Mouse (Mus musculus): ENCODE results near the gene Nfasc. TPM values are rescaled to one million over a fixed set of nuclear protein-coding genes. Genes with fewer than 3 reads are reported as not detected.
A peak's percentile ranks its signal among the peaks of the same experiment; 100 is the strongest.

The Nfasc gene
- polyA plus RNA-seq, 1 experiment from 2014 or later = 1.4 TPM

GRCm38 (mm10) chr1:132765222-132765621, 23.6 kb upstream of the Nfasc start:
- Histone ChIP-seq H3K9me3 (replicated peaks) (no peaks in the 10 kb centered on the region), H3K4me1 (peaks cover 10% of the 10 kb centered on the region), H3K27me3 (peaks cover 14% of the 10 kb centered on the region), H3K27ac (no peak overlapping the region), H3K4me3 (replicated peaks) (no peak overlapping the region), H3K36me3 (no peaks in the 10 kb centered on the region), H3K9ac (no peak overlapping the region), H3K4me2 (no peak overlapping the region)
- 83% methylated on average over 10 of the region's 10 CpGs for WGBS
- ATAC-seq (replicated peaks; ENCODE audit: low FRiP score) = no peak

- H3K9ac ChIP-seq = no peak overlapping the region
- no peak overlapping the region for H3K4me2 ChIP-seq
- H3K4me3 ChIP-seq (replicated peaks) = no peak overlapping the region
- H3K9me3 ChIP-seq (replicated peaks) = no peaks in the 10 kb centered on the region
- 0 out of 2 replicates have a peak, but pooled peaks cover 7% of the 10 kb centered on the region for H3K4me1 ChIP-seq
- H3K27ac ChIP-seq = no peak overlapping the region
- peaks cover 13% of the 10 kb centered on the region; the same call in 1 of the 2 replicates for H3K27me3 ChIP-seq
- ATAC-seq (replicated peaks; ENCODE audit: low FRiP score) = no peak
- H3K36me3 ChIP-seq = no peaks in the 10 kb centered on the region
- WGBS = 68% methylated on average over 6 of the region's 6 CpGs
Observed at GRCm38 (mm10) chr1:132759390-132759789, 17.8 kb upstream of the Nfasc start.

- peaks cover 13% of the 10 kb centered on the region; the same call in 1 of the 2 replicates for H3K27me3 ChIP-seq
- H3K4me2 ChIP-seq = peak overlapping the region; percentile 52
- H3K4me3 ChIP-seq (replicated peaks) = peak overlapping the region; percentile 25
- peak; percentile 70; the same call in 1 of the 2 replicates for ATAC-seq (replicated peaks; ENCODE audit: low FRiP score)
- WGBS = 8% methylated on average over 24 of the region's 24 CpGs
- no peak overlapping the region for H3K9ac ChIP-seq
- H3K27ac ChIP-seq = no peak overlapping the region
- no peaks in the 10 kb centered on the region for H3K9me3 ChIP-seq (replicated peaks)
- H3K36me3 ChIP-seq = no peaks in the 10 kb centered on the region
- 0 out of 2 replicates have a peak, but pooled peaks cover 7% of the 10 kb centered on the region for H3K4me1 ChIP-seq
Observed at GRCm38 (mm10) chr1:132758656-132759370, 17.2 kb upstream of the Nfasc start.

- Histone ChIP-seq H3K4me3 (replicated peaks) (no peak overlapping the region), H3K9ac (no peak overlapping the region), H3K27ac (no peak overlapping the region), H3K9me3 (replicated peaks) (no peaks in the 10 kb centered on the region), H3K4me1 (0 out of 2 replicates have a peak, but pooled peaks cover 7% of the 10 kb centered on the region), H3K27me3 (peaks cover 10% of the 10 kb centered on the region; the same call in 1 of the 2 replicates), H3K36me3 (no peaks in the 10 kb centered on the region), H3K4me2 (no peak overlapping the region)
- ATAC-seq (replicated peaks; ENCODE audit: low FRiP score) = no peak
- WGBS = 56% methylated on average over 4 of the region's 4 CpGs
Observed at GRCm38 (mm10) chr1:132755211-132755610, 13.6 kb upstream of the Nfasc start.

GRCm38 (mm10) chr1:132749217-132749884, 7.8 kb upstream of the Nfasc start:
- Histone ChIP-seq H3K9me3 (replicated peaks) (no peaks in the 10 kb centered on the region), H3K27ac (no peak overlapping the region), H3K4me2 (no peak overlapping the region), H3K27me3 (no peaks in the 10 kb centered on the region), H3K9ac (no peak overlapping the region), H3K4me3 (replicated peaks) (no peak overlapping the region), H3K4me1 (no peaks in the 10 kb centered on the region), H3K36me3 (no peaks in the 10 kb centered on the region)
- WGBS = 74% methylated on average over 9 of the region's 9 CpGs
- ATAC-seq (replicated peaks; ENCODE audit: low FRiP score) = no peak

- Histone ChIP-seq H3K4me3 (replicated peaks) (no peak overlapping the region), H3K9ac (no peak overlapping the region), H3K4me1 (peaks cover 6% of the 10 kb centered on the region), H3K27ac (no peak overlapping the region), H3K36me3 (no peaks in the 10 kb centered on the region), H3K27me3 (peaks cover 29% of the 10 kb centered on the region), H3K9me3 (replicated peaks) (no peaks in the 10 kb centered on the region), H3K4me2 (no peak overlapping the region)
- 88% methylated on average over 9 of the region's 9 CpGs for WGBS
- ATAC-seq (replicated peaks; ENCODE audit: low FRiP score) = no peak
Observed at GRCm38 (mm10) chr1:132746302-132746701, 4.7 kb upstream of the Nfasc start.

GRCm38 (mm10) chr1:132745636-132746035, 4.0 kb upstream of the Nfasc start:
- Histone ChIP-seq H3K9ac (no peak overlapping the region), H3K36me3 (no peaks in the 10 kb centered on the region), H3K27me3 (peaks cover 36% of the 10 kb centered on the region), H3K4me1 (peaks cover 9% of the 10 kb centered on the region), H3K27ac (no peak overlapping the region), H3K4me3 (replicated peaks) (no peak overlapping the region), H3K9me3 (replicated peaks) (no peaks in the 10 kb centered on the region), H3K4me2 (no peak overlapping the region)
- no peak for ATAC-seq (replicated peaks; ENCODE audit: low FRiP score)
- WGBS = 64% methylated on average over 6 of the region's 6 CpGs

- peak overlapping the region; percentile 33; the same call in 1 of the 2 replicates for H3K4me2 ChIP-seq
- H3K4me1 ChIP-seq = peaks cover 12% of the 10 kb centered on the region
- no peak overlapping the region for H3K27ac ChIP-seq
- 0% methylated on average over 11 of the region's 11 CpGs for WGBS
- H3K9ac ChIP-seq = no peak overlapping the region
- H3K9me3 ChIP-seq (replicated peaks) = no peaks in the 10 kb centered on the region
- no peak for ATAC-seq (replicated peaks; ENCODE audit: low FRiP score)
- peaks cover 89% of the 10 kb centered on the region for H3K27me3 ChIP-seq
- H3K36me3 ChIP-seq = no peaks in the 10 kb centered on the region
- H3K4me3 ChIP-seq (replicated peaks) = peak overlapping the region; percentile 12; the same call in 1 of the 2 replicates
Observed at GRCm38 (mm10) chr1:132739077-132739521, 2.5 kb downstream of the Nfasc start.

- Histone ChIP-seq H3K9ac (no peak overlapping the region), H3K9me3 (replicated peaks) (no peaks in the 10 kb centered on the region), H3K27me3 (peaks cover 61% of the 10 kb centered on the region), H3K36me3 (no peaks in the 10 kb centered on the region), H3K27ac (no peak overlapping the region), H3K4me3 (replicated peaks) (no peak overlapping the region), H3K4me1 (peaks cover 5% of the 10 kb centered on the region), H3K4me2 (no peak overlapping the region)
- no peak for ATAC-seq (replicated peaks; ENCODE audit: low FRiP score)
- WGBS = 13% methylated on average over 4 of the region's 4 CpGs
Observed at GRCm38 (mm10) chr1:132736171-132736570, 5.4 kb downstream of the Nfasc start.

GRCm38 (mm10) chr1:132733873-132734447, 7.6 kb downstream of the Nfasc start:
- no peak for ATAC-seq (replicated peaks; ENCODE audit: low FRiP score)
- H3K4me3 ChIP-seq (replicated peaks) = no peak overlapping the region
- no peaks in the 10 kb centered on the region for H3K36me3 ChIP-seq
- 29% methylated on average over 9 of the region's 9 CpGs for WGBS
- no peaks in the 10 kb centered on the region for H3K9me3 ChIP-seq (replicated peaks)
- no peak overlapping the region for H3K27ac ChIP-seq
- peaks cover 39% of the 10 kb centered on the region for H3K27me3 ChIP-seq
- no peaks in the 10 kb centered on the region for H3K4me1 ChIP-seq
- H3K9ac ChIP-seq = no peak overlapping the region
- no peak overlapping the region for H3K4me2 ChIP-seq

- no peaks in the 10 kb centered on the region for H3K36me3 ChIP-seq
- H3K4me3 ChIP-seq (replicated peaks) = no peak overlapping the region
- no peaks in the 10 kb centered on the region for H3K4me1 ChIP-seq
- no peaks in the 10 kb centered on the region for H3K9me3 ChIP-seq (replicated peaks)
- peaks cover 23% of the 10 kb centered on the region for H3K27me3 ChIP-seq
- no peak overlapping the region for H3K9ac ChIP-seq
- H3K27ac ChIP-seq = no peak overlapping the region
- no peak for ATAC-seq (replicated peaks; ENCODE audit: low FRiP score)
- H3K4me2 ChIP-seq = no peak overlapping the region
- WGBS = 78% methylated on average over 12 of the region's 12 CpGs
Observed at GRCm38 (mm10) chr1:132732307-132732706, 9.3 kb downstream of the Nfasc start.

GRCm38 (mm10) chr1:132727548-132727947, 14.0 kb downstream of the Nfasc start:
- H3K27ac ChIP-seq = no peak overlapping the region
- no peak overlapping the region for H3K4me2 ChIP-seq
- H3K4me1 ChIP-seq = no peaks in the 10 kb centered on the region
- no peak for ATAC-seq (replicated peaks; ENCODE audit: low FRiP score)
- no peak overlapping the region for H3K9ac ChIP-seq
- no peak overlapping the region for H3K4me3 ChIP-seq (replicated peaks)
- 76% methylated on average over 2 of the region's 2 CpGs for WGBS
- no peaks in the 10 kb centered on the region for H3K9me3 ChIP-seq (replicated peaks)
- no peaks in the 10 kb centered on the region for H3K36me3 ChIP-seq
- H3K27me3 ChIP-seq = no peaks in the 10 kb centered on the region
